18 mouse cellular contexts compared by ENCODE assay signal in genomic region chr7:113997675-113998354, GRCm38 (mm10).
A peak's percentile ranks its signal among the peaks of the same experiment; 100 is the strongest.
DNase-seq lines count a peak whose midpoint lies in the region; ATAC-seq lines count a peak whose summit lies in the region.
"Had no signal": no experiment of that assay in that cellular context is flagged by ENCODE, and none has a peak within 500 bp of the region (broad histone marks: within the 10 kb centered on the region; RNA-seq: fewer than 3 reads in every experiment).

No protein-coding gene starts in this region.

- whole genome bisulfite sequencing in heart, embryonic 10.5 days, result 69% methylated on average over 7 of the region's 7 CpGs
- 41% methylated on average over 7 of the region's 7 CpGs for WGBS in liver, embryonic 15.5 days (ENCODE audit: insufficient replicate concordance)

- 0 out of 2 replicates have a peak, but pooled peaks cover 3% of the 10 kb centered on the region for H3K4me1 ChIP-seq in heart, embryonic 10.5 days
- peaks cover 16% of the 10 kb centered on the region for H3K4me1 ChIP-seq in erythroblast, embryonic 14.5 days (ENCODE audit: control insufficient read depth)
- peaks cover 10% of the 10 kb centered on the region for H3K4me1 ChIP-seq in liver, embryonic 15.5 days (replicated peaks)
- H3K4me1 ChIP-seq: limb, embryonic 15.5 days; midbrain, embryonic 12.5 days had no signal

- no peak overlapping the region for H3K9ac ChIP-seq in liver, embryonic 15.5 days
- H3K9ac ChIP-seq: limb, embryonic 15.5 days; midbrain, embryonic 12.5 days had no signal

- peak; percentile 97 for ATAC-seq in liver, embryonic 15.5 days (ENCODE audit: insufficient read depth)
- ATAC-seq: hindbrain, postnatal 0 days had no signal

- no peak overlapping the region for H3K4me3 ChIP-seq in heart, embryonic 10.5 days
- H3K4me3 ChIP-seq in erythroblast, embryonic 14.5 days (replicated peaks), result peak overlapping the region; percentile 36
- H3K4me3 ChIP-seq in liver, embryonic 15.5 days (replicated peaks), result no peak overlapping the region
- H3K4me3 ChIP-seq: limb, embryonic 15.5 days; midbrain, embryonic 12.5 days had no signal

- H3K9me3 ChIP-seq in heart, embryonic 10.5 days, result no peaks in the 10 kb centered on the region
- H3K9me3 ChIP-seq in erythroblast, embryonic 14.5 days (ENCODE audit: control insufficient read depth, low read length), result no peaks in the 10 kb centered on the region; the same call in 1 of the 2 replicates
- H3K9me3 ChIP-seq in liver, embryonic 15.5 days (replicated peaks), result no peaks in the 10 kb centered on the region
- H3K9me3 ChIP-seq: limb, embryonic 15.5 days; midbrain, embryonic 12.5 days had no signal

- intact Hi-C loops in heart, postnatal 10 days (cut with DNase I), result no loop called here

- no peaks in the 10 kb centered on the region for H3K27me3 ChIP-seq in heart, embryonic 10.5 days (ENCODE audit: insufficient read depth, poor library complexity, severe bottlenecking)
- no peaks in the 10 kb centered on the region for H3K27me3 ChIP-seq in erythroblast, embryonic 14.5 days (ENCODE audit: control insufficient read depth)
- H3K27me3 ChIP-seq in liver, embryonic 15.5 days, result no peaks in the 10 kb centered on the region
- H3K27me3 ChIP-seq: limb, embryonic 15.5 days; midbrain, embryonic 12.5 days had no signal

- H3K4me2 ChIP-seq in liver, embryonic 15.5 days, result 0 out of 2 replicates have a peak overlapping the region, but pooled peaks have one; percentile 23
- H3K4me2 ChIP-seq: limb, embryonic 15.5 days; midbrain, embryonic 12.5 days had no signal

- no peak overlapping the region for H3K27ac ChIP-seq in heart, embryonic 10.5 days
- no peak overlapping the region; the same call in 1 of the 2 replicates for H3K27ac ChIP-seq in liver, embryonic 15.5 days (replicated peaks)
- H3K27ac ChIP-seq: hindbrain, postnatal 0 days; limb, embryonic 15.5 days; midbrain, embryonic 12.5 days had no signal

- no peaks in the 10 kb centered on the region for H3K36me3 ChIP-seq in heart, embryonic 10.5 days
- no peaks in the 10 kb centered on the region for H3K36me3 ChIP-seq in erythroblast, embryonic 14.5 days (ENCODE audit: control insufficient read depth)
- H3K36me3 ChIP-seq in liver, embryonic 15.5 days (replicated peaks), result no peaks in the 10 kb centered on the region
- H3K36me3 ChIP-seq: limb, embryonic 15.5 days; midbrain, embryonic 12.5 days had no signal

- peak; percentile 70 for DNase-seq in heart, embryonic 10.5 days (ENCODE audit: low spot score)
- DNase-seq in heart, postnatal 10 days, result no peak
- DNase-seq in c-Kit-negative CD71-positive TER-119-positive erythroid progenitor cells, embryonic 14.5 days (ENCODE audit: low read depth, low spot score), result peak; percentile 42
- DNase-seq in cerebellum, postnatal 36 days, result no peak
- no peak for DNase-seq in lung, postnatal 36 days
- DNase-seq in adrenal gland, adult 18-20 months (ENCODE audit: low spot score in 2 of 2), result no peak
- DNase-seq: adrenal gland, adult 2 months; cerebellum, adult 9-10 months; gastrocnemius, postnatal 14 days; kidney, adult 9 months; lung, postnatal 10 days; right cerebral cortex, postnatal 4 days; thymus, adult 18-20 months had no signal

Comparison
In these comparisons a context has a peak if more than half of its experiments do, and no peak if none do; other contexts are left out.
1. DNase-seq: peak in heart, embryonic 10.5 days (single experiment) and c-Kit-negative CD71-positive TER-119-positive erythroid progenitor cells, embryonic 14.5 days (single experiment); none in heart, postnatal 10 days (0 of 2), cerebellum, postnatal 36 days (0 of 2), lung, postnatal 36 days (single experiment) and adrenal gland, adult 18-20 months (0 of 2).